Mouse (Mus musculus): ENCODE measurements around the gene Gm28308.

- TF ChIP-seq CTCF (IDR thresholded peaks at IDR 0.05; ENCODE audit: borderline replicate concordance, extremely low read depth, insufficient read depth, insufficient read length) (no peak), POLR2A (IDR thresholded peaks at IDR 0.05; ENCODE audit: borderline replicate concordance, extremely low read depth, insufficient read depth, insufficient read length, poor library complexity, severe bottlenecking) (no peak)
Observed at GRCm38 (mm10) chr6:52164051-52164625, 49.0 kb downstream of the Gm28308 start.
